Mouse (Mus musculus) left cerebral cortex, postnatal 25 days (tissue): Measurements from ENCODE around the gene Ppil6. TPM values are rescaled to one million over a fixed set of nuclear protein-coding genes. Genes with fewer than 3 reads are reported as not detected.

Experiments
- DNase-seq, 2 experiments: peaks; one replicate each; pipeline ENCODE4 v3.0.0; 2022; ENCODE audit warnings: low spot score in 2 of 2, mixed read lengths in 1 of 2
- intact Hi-C: fragments of 180-260 bp; cut with DNase I; formaldehyde crosslinking; loops from one replicate; pipeline ENCODE4 v1.15.1; 2025
- total RNA-seq, 2 experiments: library from RNA; stranded (reverse); gene quantifications; 2 replicates each; pipeline ENCODE4 v1.2.3; 2021

The Ppil6 gene
- total RNA-seq, 2 experiments from 2014 or later: 7.4 to 9.5 TPM

DNA sequence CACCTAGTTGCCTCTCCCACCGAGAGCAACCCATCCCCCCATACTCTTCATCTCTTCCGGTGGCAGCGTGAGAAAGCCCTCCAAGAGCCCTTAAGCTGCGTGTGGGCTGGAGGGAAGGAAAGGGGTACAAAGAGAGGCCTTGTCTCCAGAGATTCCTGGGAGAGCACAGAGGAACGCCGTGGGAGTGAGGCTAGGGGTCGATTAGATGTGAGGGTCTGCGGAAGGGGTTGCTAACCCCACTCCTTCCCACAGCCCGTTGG is 13.3 kb upstream of the Ppil6 start:
- intact Hi-C loops: no loop called here

DNA sequence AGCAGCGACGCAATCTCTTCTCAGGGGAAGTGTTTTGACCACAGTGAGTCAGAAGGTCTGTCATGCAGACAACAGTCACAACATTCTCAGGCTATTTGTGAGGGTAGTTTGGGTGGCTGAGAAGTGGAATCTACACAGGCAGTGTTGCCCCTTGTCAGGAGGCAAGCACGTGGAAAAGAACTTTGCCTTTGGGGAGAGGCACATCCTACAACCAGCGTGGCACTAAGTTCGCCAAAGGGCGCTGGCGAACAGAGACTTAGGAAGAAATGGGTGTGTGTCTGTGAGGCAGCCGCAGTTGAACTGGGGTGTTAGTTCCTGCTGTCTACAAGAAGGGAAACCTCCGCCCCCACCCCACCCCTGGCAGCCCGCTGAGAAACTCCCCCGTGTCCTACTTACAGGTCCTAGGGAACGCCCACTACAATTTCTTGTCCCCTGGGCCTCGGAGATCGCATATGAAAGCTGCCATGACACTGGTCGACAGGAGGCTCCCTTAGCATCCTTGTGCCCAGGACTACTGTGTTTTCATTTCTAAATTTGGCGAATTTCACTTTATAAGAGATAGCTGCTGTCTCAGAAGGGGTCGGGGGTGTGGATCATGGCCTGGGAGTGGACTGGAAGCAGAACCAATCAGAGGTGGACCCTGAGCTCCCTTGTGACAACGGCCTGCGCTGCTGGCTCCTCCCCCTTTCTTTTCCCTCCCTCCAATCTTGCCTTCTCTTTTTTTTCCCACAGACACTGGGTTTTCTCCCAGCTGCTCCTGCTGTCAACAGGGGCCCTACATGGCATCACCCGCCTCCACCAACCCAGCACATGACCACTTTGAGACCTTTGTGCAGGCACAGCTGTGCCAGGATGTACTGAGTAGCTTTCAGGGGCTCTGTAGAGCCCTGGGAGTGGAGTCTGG is 12.7 kb upstream of the Ppil6 start:
- intact Hi-C loops: no loop called here
- peak; percentile 47 to 71 for DNase-seq

More for the DNA sequence above, 13.3 kb upstream of the Ppil6 start:
- DNase-seq: no peak

DNA sequence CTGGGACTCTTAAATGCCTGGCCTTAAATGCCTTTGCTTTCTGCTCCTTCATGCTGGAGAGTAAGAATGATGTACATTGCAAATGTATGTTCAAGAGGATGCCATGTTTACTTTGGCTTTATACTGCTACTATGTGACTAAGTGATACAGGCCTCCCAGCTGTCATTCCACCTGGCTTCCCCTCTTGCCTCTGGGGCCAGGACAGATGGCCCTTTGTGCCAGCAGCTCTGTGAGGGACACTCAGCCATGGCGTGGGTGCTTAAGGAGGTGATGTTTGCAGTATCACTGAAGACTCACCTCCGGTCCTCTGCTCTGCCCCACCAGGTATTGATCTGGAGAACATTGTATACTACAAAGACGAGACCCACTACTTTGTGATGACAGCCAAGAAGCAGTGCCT is 10.3 kb upstream of the Ppil6 start:
- intact Hi-C loops: no loop called here
- DNase-seq: no peak

- intact Hi-C loops: no loop called here
- no peak for DNase-seq
Observed at GRCm38 (mm10) chr10:41480938-41481880, 9.0 kb upstream of the Ppil6 start.

DNA sequence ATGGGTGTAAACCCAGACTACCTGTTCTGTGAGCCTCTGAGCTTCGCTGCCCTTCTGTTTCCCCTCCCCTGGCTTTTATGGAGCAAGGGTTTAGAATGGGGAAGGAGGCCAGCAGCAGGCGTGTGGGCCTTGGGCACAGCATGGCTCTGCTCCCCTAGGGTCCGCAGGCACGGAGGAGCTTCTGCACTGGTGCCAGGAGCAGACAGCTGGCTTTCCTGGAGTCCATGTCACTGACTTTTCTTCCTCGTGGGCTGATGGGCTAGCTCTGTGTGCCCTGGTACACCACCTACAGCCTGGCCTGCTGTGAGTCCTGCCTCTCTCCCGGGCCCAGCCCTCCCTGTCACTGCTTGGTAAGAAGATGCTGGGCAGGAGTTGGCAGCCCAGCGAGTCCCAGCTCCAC is 7.8 kb upstream of the Ppil6 start:
- no peak for DNase-seq
- intact Hi-C loops: no loop called here

DNA sequence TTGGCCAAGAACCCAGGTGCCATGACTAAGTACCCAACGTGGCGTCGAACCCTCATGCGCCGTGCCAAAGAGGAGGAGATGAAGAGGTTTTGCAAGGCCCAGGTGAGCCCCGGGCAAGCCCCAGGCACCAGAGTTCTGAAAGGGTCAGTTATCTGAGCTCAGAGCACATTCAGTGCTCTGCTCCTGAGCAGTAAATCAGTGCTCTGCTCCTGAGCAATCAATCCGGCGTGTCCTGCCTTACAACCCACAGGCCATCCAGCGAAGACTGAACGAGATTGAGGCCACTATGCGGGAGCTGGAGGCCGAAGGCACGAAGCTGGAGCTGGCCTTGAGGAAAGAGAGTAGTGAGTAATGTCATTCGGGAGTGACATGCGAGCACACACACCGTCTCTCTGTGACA is 4.5 kb upstream of the Ppil6 start:
- no peak for DNase-seq
- intact Hi-C loops: no loop called here

DNA sequence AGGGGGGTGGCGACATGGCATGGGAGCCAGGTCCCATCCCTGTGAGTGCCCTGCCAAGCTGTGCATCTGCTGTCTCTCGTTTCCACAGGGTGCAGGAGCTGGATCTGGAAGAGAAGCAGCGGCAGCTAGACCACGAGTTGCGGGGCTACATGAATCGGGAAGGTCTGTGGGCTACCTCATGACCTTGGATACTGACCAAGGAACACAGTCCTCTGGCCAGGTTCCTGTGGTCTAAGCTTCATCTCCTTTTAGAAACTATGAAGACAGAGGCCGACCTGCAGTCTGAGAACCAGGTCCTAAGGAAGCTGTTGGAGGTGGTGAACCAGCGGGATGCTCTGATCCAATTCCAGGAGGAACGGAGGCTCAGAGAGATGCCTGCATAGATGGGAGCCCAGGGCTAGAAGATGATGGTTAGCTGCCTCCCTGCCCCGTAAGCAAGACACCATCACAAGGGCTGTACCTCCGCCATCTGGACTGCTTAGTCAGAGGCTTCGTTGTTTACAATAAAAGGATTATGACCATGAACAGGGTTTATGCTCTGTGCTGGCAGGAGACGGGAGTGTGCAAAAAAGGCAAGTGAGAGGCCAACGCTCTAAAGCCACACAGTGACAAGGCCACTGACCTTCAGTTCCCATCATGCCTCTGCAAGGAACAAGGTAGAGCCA is 3.6 kb upstream of the Ppil6 start:
- intact Hi-C loops: no loop called here
- DNase-seq: no peak

DNA sequence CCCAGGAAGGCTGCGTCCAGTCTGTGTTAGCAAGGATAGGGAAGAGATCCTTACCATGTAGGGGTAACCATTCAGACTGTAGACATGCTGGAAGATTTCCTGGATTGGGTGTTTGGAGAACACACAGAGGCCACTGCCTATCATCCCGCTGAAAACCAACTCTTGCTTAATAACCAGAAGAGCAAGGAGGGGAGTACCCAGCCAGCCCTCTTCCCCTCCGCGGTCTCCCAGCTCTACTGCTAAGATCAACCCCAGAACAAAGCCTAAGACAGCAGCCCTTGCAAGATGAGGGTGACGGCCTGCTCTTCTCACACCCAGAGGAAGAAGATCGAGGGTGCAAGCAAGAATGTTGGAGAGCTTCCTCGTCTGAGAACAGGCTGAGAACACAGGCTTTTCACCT is 1.4 kb upstream of the Ppil6 start:
- intact Hi-C loops: no loop called here

DNA sequence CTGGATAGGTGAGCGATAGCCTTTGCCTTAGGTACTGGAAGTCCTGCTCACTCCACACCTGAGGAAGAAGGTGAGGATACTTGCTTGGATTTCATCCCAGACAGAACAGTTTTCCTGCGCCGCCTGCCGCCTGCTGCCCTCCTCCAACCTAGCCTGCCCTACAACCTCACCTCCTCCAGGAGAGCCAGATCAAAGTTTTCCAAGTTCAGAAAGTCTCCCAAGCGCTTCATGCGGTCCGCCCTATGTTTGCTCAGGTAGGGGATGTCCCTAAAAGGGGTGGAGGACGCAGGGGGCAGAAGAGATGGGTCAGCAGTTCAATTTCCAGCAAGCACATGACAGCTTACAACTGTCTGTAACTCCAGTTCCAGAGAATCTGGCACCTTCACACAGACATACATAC is 945 bp upstream of the Ppil6 start:
- DNase-seq: no peak
- intact Hi-C loops: no loop called here

More for the DNA sequence above, 1.4 kb upstream of the Ppil6 start:
- DNase-seq: no peak

GRCm38 (mm10) chr10:41490518-41490873 is 257 bp downstream of the Ppil6 start:
- intact Hi-C loops: no loop called here
- no peak for DNase-seq

DNA sequence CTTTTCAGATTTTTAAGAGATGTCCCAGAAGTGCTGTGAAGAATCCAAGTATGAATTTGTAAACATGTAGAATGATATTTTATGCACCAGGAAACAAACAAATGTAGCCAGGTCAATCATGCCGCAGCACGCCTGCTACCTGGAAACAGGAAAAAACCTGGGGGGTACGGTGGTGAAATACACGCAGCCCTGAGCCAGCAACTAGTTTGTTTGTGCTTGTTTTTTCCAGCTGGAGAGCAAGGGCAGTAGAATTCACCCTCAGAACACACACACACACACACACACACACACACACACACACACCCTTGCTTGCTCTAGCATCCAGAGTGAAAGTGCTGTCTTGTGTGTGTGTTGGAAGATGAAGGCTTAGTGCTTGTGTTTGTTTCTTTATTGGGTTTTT is 872 bp downstream of the Ppil6 start:
- DNase-seq: no peak
- intact Hi-C loops: no loop called here

GRCm38 (mm10) chr10:41500941-41501340 is 10.7 kb downstream of the Ppil6 start:
- intact Hi-C loops: loop anchor here (10.0 kb wide), 2 partner anchors 46 to 196 kb away; partner anchors contain the start of genes Ak9, Fig4 and Zbtb24

GRCm38 (mm10) chr10:41504996-41505395 is 14.8 kb downstream of the Ppil6 start:
- intact Hi-C loops: loop anchor here (5.0 to 10.0 kb wide), 3 partner anchors 50 to 498 kb away; partner anchors contain the start of genes Ak9, Fig4 and Zbtb24
- no peak for DNase-seq

More at GRCm38 (mm10) chr10:41500941-41501340, 10.7 kb downstream of the Ppil6 start:
- peak in 1 of 2 experiments; percentile 61 for DNase-seq

GRCm38 (mm10) chr10:41505446-41505845 is 15.2 kb downstream of the Ppil6 start:
- peak; percentile 72 to 85 for DNase-seq
- intact Hi-C loops: loop anchor here (5.0 to 10.0 kb wide), 3 partner anchors 51 to 498 kb away; partner anchors contain the start of genes Ak9, Fig4 and Zbtb24

DNA sequence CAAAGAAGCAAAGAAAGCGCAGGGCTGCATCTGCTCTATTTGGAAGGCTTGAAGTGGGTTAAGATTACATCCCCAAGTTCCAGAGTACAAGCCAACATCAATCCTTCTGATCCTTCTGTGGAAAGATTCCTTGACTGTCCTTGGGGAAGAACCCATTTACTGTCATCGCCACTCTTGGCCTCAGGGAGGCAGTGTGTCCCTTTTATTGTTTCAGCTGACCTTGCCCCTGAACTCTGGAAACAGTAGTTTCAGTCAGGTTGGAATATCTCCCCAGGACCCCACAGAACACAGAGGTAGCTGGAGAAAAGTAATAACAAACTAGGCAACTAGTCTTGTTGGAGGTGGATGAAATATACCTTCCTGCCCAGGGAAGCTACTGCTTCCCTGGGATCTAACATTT is 18.9 kb downstream of the Ppil6 start:
- intact Hi-C loops: loop anchor here (5.0 to 10.0 kb wide), 3 partner anchors 54 to 502 kb away; partner anchors contain the start of genes Ak9, Fig4 and Zbtb24
- no peak for DNase-seq

- no peak for DNase-seq
- intact Hi-C loops: loop anchor here (10.0 kb wide), 2 partner anchors 300 to 780 kb away; no protein-coding TSS in a partner anchor
Observed at GRCm38 (mm10) chr10:41514301-41514700, 24.1 kb downstream of the Ppil6 start.

DNA sequence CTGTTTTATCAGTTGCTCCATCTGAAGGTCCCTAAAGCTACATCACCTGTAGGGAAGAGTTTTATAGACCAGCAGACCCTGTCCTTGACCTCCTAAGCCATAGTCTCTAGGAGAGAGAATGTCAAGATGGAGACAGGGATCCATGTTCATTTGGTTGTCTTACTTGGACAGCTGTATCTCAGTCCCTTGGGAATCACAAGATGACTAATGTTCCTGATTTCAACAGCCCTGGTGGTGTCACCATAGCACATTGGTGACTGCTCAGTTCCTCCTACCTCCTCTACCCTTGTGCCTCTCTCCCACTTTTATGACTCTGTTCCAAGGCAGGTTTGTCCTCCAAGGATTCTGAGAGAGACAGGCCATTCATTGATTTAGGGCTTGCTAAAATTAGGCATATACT is 24.7 kb downstream of the Ppil6 start:
- intact Hi-C loops: loop anchor here (10.0 kb wide), 2 partner anchors 300 to 780 kb away; no protein-coding TSS in a partner anchor
- no peak for DNase-seq

DNA sequence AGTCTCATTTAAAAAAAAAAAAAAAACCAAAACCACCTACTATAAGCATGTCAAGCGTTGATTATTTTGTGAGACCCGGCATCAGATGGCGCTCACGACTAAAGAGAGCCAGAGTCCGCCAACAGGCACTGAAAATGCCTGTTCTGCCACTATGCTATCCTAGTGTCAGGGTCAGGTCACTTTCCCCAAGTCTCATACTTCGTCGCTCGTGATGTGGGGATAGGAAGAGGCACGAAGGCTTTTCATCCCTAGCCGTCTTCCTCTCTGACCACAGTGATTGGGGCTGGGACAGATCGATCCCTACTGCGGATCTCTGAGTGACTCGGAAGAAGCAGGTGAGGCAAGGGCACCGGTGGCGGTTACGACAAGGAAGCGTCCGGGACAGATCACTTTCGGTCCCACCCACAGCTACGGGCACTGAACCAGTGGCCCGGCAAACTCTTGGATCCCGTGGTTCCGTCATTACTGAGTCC is 28.3 kb downstream of the Ppil6 start:
- intact Hi-C loops: loop anchor here (1.0 to 10.0 kb wide), 3 partner anchors 160 to 776 kb away; no protein-coding TSS in a partner anchor
- DNase-seq: peak; percentile 65 to 67

DNA sequence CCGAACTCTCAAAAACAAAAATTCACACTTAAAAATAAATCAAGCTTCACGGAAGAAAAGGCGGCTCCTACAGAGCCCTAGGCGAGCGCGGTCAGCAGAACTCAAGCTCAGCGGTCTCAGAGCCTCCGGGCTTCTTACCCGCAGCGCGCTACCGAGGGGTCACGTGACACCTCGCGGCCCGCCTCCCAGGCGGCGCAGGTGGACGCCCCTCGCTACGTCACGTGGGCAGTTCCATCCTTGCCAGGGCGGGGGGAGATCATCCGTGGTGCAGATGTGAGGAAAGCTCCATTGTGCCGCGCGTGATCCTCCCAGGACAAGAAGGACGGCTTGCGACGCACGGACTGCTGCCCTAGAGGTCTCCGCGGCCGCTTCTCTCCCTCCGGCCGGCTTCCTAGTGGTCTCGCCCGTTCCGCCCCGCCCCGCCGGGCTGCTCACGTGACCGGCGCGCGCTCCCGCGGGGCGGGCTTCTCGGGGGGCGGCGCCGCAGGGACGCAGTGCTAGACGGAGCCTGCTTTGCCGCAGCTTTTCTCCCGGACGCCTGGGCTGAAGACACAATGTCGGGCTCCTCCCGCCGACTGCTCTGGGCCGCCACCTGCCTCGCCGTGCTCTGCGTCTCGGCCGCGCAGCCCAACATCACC is 28.9 kb downstream of the Ppil6 start, which contains the start of gene Cd164:
Cd164 (plus strand) TSS at position 434 of the 638 bp plus-strand sequence.
- intact Hi-C loops: loop anchor here (1.0 to 10.0 kb wide), 4 partner anchors 159 to 776 kb away; no protein-coding TSS in a partner anchor
- DNase-seq: peak; percentile 92 to 94
